8 mouse cellular contexts compared by ENCODE assay signal in the genomic region with DNA sequence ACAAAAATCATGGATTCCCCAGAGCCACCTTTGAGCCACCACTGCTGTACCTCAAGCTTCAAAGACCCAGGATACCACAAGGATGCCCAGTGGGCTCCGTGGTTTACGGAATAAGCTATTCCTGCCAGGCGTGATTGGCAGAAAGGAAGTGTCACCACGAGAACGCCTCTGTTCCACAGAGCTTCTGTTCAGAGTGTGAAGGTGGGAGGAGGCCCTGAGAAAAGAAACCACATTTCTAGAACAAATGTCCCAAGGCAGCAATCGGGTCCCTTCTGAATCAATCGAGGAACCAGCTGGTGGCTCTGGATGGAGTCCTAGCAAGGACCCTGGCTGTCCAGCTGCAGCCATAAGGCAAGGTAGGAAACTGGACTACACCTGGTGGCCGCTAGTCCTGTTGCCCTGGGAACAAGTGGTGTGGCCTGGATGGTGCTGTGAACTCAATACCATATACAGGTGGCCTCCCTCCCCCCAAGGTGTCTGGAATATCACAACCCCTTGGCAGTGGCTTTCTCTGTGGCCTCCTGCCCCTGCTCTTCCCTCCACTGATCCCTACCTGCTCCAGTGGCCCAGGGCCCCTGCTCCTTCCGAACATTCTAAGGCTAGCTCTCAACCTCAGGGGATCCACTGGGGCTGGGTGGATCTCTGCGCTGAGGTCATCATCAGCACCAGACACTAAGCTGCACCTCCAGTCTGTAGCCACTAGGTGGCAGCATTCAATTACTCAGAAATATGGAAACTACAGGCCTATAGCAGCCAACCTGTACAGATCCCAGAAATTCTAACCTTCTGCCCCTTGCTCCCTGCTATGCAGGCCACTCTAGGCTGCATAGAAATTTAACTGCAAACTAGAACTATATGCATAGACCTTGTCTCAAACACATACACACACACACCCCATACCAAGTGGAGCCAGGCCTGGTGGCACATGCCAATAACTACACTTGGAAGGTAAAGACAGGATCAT.
DNase-seq lines count a peak whose midpoint lies in the region; ATAC-seq and TF ChIP-seq lines count a peak whose summit lies in the region.

No protein-coding gene starts in this region.

- WGBS in heart, embryonic 16.5 days: 75% methylated on average over 10 of the region's 10 CpGs
- WGBS in liver, embryonic 13.5 days (ENCODE audit: insufficient replicate concordance): 64% methylated on average over 10 of the region's 10 CpGs
- 84% methylated on average over 10 of the region's 10 CpGs for WGBS in neural tube, embryonic 11.5 days

- peak; percentile 75 for ATAC-seq in erythroid progenitor cell, adult 5-6 weeks (replicated peaks; ENCODE audit: low FRiP score, poor library complexity, severe bottlenecking)
- peak; percentile 60 for ATAC-seq in heart, embryonic 16.5 days (replicated peaks; ENCODE audit: extremely low read depth, insufficient read depth, low FRiP score)
- peak; percentile 61 for ATAC-seq in liver, embryonic 13.5 days (ENCODE audit: low read depth)
- peak; percentile 41; the same call in 1 of the 2 replicates for ATAC-seq in neural tube, embryonic 11.5 days (ENCODE audit: insufficient read depth, low FRiP score, low TSS enrichment)

- no peaks in the 10 kb centered on the region for H3K9me3 ChIP-seq in ES-Bruce4 (replicated peaks; ENCODE audit: control insufficient read depth, insufficient read depth, low read length, poor library complexity, severe bottlenecking)
- H3K9me3 ChIP-seq in heart, embryonic 16.5 days (replicated peaks; ENCODE audit: control insufficient read depth, low read length): no peaks in the 10 kb centered on the region
- no peaks in the 10 kb centered on the region for H3K9me3 ChIP-seq in liver, embryonic 13.5 days (replicated peaks)
- H3K9me3 ChIP-seq in neural tube, embryonic 11.5 days (ENCODE audit: control insufficient read depth, low read length): no peaks in the 10 kb centered on the region

- TF ChIP-seq POLR2A in ES-Bruce4 (IDR thresholded peaks at IDR 0.05; ENCODE audit: insufficient read depth, low read length): no peak

- DNase-seq in brain, embryonic 18.5 days (ENCODE audit: low read depth, low spot score): peak; percentile 26
- peak; percentile 78 for DNase-seq in kidney, postnatal 14 days
- peak; percentile 46 for DNase-seq in liver, embryonic 13.5 days
- peak; percentile 64 for DNase-seq in neural tube, embryonic 11.5 days (ENCODE audit: low spot score)
- DNase-seq in testis, postnatal 14 days (ENCODE audit: low spot score): peak; percentile 36

- no peak overlapping the region for H3K4me3 ChIP-seq in ES-Bruce4 (ENCODE audit: low read depth, low read length)
- no peak overlapping the region for H3K4me3 ChIP-seq in heart, embryonic 16.5 days (ENCODE audit: low read length)
- no peak overlapping the region for H3K4me3 ChIP-seq in liver, embryonic 13.5 days (replicated peaks)
- no peak overlapping the region for H3K4me3 ChIP-seq in neural tube, embryonic 11.5 days (ENCODE audit: low read depth, low read length)

- peak overlapping the region; percentile 53; the same call in 1 of the 2 replicates for H3K27ac ChIP-seq in ES-Bruce4 (ENCODE audit: insufficient read depth, low read length)
- peak overlapping the region; percentile 41; the same call in 1 of the 2 replicates for H3K27ac ChIP-seq in heart, embryonic 16.5 days (ENCODE audit: low read length)
- H3K27ac ChIP-seq in liver, embryonic 13.5 days: no peak overlapping the region
- H3K27ac ChIP-seq in neural tube, embryonic 11.5 days (ENCODE audit: low read depth, low read length): no peak overlapping the region

- peak; percentile 67 for TF ChIP-seq CTCF in ES-Bruce4 (IDR thresholded peaks at IDR 0.05; ENCODE audit: low read depth, low read length)

- H3K27me3 ChIP-seq in ES-Bruce4 (ENCODE audit: control insufficient read depth, insufficient read depth, low read length, poor library complexity, severe bottlenecking): no peaks in the 10 kb centered on the region
- no peaks in the 10 kb centered on the region for H3K27me3 ChIP-seq in heart, embryonic 16.5 days (ENCODE audit: control insufficient read depth, insufficient read depth, low read length)
- H3K27me3 ChIP-seq in liver, embryonic 13.5 days: no peaks in the 10 kb centered on the region
- no peaks in the 10 kb centered on the region for H3K27me3 ChIP-seq in neural tube, embryonic 11.5 days (ENCODE audit: control insufficient read depth, insufficient read depth, low read length)

- H3K36me3 ChIP-seq in ES-Bruce4 (ENCODE audit: control insufficient read depth, insufficient read depth, low read length, poor library complexity, severe bottlenecking): peaks cover 44% of the 10 kb centered on the region
- peaks cover 38% of the 10 kb centered on the region for H3K36me3 ChIP-seq in heart, embryonic 16.5 days (ENCODE audit: control insufficient read depth, insufficient read depth)
- peaks cover 98% of the 10 kb centered on the region for H3K36me3 ChIP-seq in liver, embryonic 13.5 days
- peaks cover 2% of the 10 kb centered on the region for H3K36me3 ChIP-seq in neural tube, embryonic 11.5 days (ENCODE audit: control insufficient read depth, insufficient read depth, low read length)

- no peak overlapping the region for H3K4me2 ChIP-seq in heart, embryonic 16.5 days (ENCODE audit: low read depth, low read length)
- H3K4me2 ChIP-seq in liver, embryonic 13.5 days: no peak overlapping the region
- no peak overlapping the region for H3K4me2 ChIP-seq in neural tube, embryonic 11.5 days (ENCODE audit: low read depth)

- H3K9ac ChIP-seq in ES-Bruce4 (ENCODE audit: low read depth, poor library complexity, severe bottlenecking): no peak overlapping the region
- no peak overlapping the region for H3K9ac ChIP-seq in heart, embryonic 16.5 days (ENCODE audit: low read length)
- no peak overlapping the region for H3K9ac ChIP-seq in liver, embryonic 13.5 days
- H3K9ac ChIP-seq in neural tube, embryonic 11.5 days (ENCODE audit: low read length): no peak overlapping the region

- TF ChIP-seq EP300 in ES-Bruce4 (IDR thresholded peaks at IDR 0.05; ENCODE audit: insufficient read depth, low read depth, low read length): no peak

- H3K4me1 ChIP-seq in ES-Bruce4 (ENCODE audit: control insufficient read depth, insufficient read depth, low read length): peaks cover 6% of the 10 kb centered on the region
- peaks cover 36% of the 10 kb centered on the region for H3K4me1 ChIP-seq in heart, embryonic 16.5 days (ENCODE audit: control insufficient read depth, insufficient read depth, low read length)
- H3K4me1 ChIP-seq in liver, embryonic 13.5 days (replicated peaks): no peaks in the 10 kb centered on the region
- H3K4me1 ChIP-seq in neural tube, embryonic 11.5 days (ENCODE audit: control insufficient read depth, insufficient read depth, low read length): no peaks in the 10 kb centered on the region

Comparison
In these comparisons a context has a peak if more than half of its experiments do, and no peak if none do; other contexts are left out.
1. H3K27ac ChIP-seq: peak in ES-Bruce4 (single experiment) and heart, embryonic 16.5 days (single experiment); none in liver, embryonic 13.5 days (single experiment) and neural tube, embryonic 11.5 days (single experiment).
2. DNase-seq: peak in every context shown above with its lines; median percentile 78 in kidney, postnatal 14 days; 64 in neural tube, embryonic 11.5 days; 46 in liver, embryonic 13.5 days; 36 in testis, postnatal 14 days; 26 in brain, embryonic 18.5 days.
3. Peak in every context shown above with its lines, with median percentiles within 50 percentile points of each other: ATAC-seq.